Mouse (Mus musculus) A20 (cell line): ENCODE measurements around the gene Cyp2d11.

Experiments used
- DNase-seq: peaks from one replicate; pipeline ENCODE4 v3.0.0-alpha.2; 2011; ENCODE audit warnings: low read depth, low spot score

The Cyp2d11 gene

GRCm38 (mm10) chr15:82351480-82351879 lies 42.3 kb downstream of the Cyp2d11 start:
- DNase-seq = no peak

DNA sequence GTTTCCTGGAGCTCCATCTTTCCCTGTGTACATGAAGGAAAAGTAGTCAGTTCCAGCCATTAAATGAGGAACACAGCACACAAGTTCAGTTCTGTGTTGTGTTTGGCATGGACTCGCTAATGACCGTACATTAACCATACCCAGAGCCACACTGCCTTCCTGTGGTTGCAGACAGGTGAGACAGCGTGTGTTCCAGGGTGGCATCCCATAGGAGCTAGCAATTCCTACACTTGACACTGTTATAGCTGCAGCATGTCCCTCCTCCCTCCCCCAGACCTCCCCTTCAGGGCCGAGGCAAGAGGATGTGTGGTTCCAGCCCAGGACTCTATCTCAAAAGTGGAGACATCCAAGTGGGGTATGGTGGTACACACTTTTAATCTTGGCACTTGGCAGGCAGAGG lies 43.5 kb downstream of the Cyp2d11 start:
- DNase-seq = no peak

DNA sequence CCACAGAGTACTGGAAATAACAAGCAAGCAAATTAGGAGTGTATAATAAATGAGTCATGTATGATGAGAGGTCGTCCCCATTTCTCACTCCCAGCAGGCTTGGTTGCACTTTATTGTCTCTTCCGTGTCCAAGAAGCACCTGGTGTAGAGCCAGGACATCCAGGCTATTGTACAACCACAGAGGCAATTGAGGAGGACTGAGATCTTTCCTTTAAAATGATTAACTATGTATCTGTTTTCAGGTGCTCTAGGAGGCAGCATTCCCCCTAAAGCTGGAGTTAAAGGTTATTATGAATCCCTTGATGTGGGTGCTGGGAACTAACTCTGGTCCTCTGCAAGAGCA lies 44.9 kb downstream of the Cyp2d11 start:
- no peak for DNase-seq

DNA sequence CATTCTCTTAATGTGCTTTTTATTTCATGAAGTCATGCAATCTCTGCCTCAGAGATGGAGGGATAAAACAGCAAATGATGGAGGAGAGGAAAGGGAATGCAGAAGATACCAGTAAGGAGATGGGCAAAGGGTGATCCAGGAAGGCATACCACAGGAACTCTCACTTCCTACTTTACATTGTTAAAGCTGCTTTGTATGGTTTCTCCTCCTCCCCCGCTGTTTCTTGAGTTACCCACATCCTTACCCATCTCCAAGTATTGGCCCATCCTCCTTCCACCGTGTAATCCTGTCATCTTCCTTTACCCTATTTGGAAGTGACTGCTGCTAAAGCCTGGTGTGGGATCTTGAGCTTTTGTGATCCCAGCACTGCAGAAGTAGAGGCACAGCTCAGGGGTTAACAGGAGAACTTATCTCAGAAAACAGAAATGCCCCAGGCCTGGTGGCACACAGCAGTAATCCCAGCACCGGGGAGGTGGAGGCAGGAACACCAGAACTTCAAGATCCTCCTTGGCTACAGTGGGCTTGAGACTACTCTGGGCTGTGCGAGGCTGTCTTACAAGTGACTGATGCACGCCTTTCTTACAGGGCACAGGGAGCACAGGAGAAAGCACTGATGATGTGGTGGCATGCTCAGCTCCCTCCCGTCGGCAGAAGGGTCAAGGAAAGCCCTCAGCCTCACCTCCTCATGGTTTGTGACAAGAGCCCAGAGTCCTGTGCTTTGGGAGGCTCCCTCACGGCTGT lies 45.4 kb downstream of the Cyp2d11 start:
- DNase-seq = peak; percentile 42

GRCm38 (mm10) chr15:82347852-82348251 lies 46.0 kb downstream of the Cyp2d11 start:
- DNase-seq = no peak

DNA sequence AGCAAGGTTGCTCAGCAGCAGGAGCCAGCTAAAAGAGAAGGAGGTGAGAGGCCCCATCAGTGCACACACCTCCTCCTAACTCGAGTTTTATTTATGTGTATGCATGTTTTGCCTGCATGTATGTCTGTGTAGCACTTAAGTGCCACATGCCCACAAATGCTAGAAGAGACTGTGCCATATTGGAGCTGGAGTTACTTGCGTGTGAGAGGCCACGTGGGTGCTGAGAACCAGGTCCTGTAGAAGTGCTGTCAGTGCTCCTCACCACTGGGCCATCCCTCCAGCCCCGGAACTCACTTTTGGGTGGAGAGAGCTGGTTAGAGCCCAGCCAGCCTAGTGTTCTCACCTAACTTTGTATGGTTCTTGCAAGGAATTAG lies 46.5 kb downstream of the Cyp2d11 start:
- no peak for DNase-seq

DNA sequence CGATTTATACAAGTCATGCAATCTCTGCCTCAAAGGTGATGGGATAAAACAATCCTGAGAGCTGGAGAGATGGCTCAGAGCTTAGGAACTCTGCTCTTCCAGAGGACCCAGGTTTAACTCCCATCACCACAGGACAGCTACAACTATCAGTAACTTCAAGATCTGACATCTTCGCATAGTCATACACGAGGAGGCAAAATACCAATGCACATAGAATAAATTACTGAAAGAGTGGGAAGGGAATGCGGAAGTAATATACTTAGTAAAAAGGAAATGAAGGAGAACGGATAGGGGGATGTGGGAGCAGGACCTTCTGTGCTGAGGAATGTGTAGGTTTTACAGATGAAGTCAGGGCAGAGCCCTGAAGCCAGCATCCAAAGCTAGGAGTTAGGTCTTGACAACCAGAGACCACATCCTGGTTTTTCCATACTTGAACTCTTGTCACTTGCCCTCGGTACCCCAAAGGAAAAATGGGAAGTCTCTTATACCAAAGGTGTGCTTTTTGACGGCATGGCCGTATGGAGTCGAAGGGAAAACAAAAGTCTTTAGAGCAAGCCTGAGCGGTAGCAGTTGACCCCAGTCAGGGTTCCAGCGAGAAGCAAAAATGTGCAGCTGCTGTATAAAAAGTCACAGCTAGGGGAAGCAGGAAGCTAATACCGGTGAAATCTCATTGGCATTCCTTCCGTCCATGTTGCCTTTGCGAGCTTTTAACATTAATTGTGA lies 47.1 kb downstream of the Cyp2d11 start:
- DNase-seq = peak; percentile 47

GRCm38 (mm10) chr15:82345820-82346470 lies 47.9 kb downstream of the Cyp2d11 start:
- DNase-seq = peak; percentile 99

- no peak for DNase-seq
These were observed 48.9 kb downstream of the Cyp2d11 start for GRCm38 (mm10) chr15:82344971-82345370.

DNA sequence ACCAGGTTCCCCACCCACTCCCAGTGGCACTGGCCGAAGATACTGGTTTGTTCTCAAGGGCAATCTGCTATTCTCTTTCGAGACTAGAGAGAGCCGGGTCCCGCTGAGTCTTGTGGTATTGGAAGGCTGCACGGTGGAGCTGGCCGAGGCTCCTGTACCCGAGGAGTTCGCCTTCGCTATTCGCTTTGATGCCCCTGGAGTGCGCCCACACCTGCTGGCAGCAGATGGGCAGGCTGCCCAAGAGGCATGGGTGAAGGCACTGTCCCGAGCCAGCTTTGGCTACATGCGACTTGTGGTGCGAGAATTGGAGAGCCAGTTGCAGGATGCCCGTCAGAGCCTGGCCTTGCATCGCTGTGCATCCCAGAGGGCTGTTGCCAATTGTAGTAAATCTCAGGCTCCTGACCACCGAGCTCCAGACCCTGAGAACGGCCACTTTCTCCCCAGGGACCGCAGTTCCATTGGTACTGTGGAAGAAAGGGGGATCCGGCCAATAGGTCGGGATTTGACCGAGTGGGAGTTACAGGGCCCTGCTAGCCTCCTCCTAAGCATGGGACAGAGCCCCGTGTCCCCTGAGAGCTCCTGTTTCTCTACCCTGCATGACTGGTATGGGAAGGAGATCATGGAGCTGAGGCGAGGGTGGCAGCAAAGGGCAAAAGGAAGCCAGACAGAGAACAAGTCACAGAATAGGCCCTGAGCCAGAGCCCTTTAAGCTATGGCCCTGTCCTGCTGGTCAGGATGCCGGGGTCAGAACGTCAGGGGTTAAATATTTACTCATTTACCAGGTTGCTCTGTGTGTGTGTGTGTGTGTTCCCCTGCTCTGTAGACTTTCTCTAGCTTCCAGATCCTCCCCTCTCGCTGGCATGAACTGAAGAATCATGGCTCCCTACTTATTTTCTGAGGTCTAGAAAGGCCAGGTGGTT lies 50.2 kb downstream of the Cyp2d11 start:
- no peak for DNase-seq

DNA sequence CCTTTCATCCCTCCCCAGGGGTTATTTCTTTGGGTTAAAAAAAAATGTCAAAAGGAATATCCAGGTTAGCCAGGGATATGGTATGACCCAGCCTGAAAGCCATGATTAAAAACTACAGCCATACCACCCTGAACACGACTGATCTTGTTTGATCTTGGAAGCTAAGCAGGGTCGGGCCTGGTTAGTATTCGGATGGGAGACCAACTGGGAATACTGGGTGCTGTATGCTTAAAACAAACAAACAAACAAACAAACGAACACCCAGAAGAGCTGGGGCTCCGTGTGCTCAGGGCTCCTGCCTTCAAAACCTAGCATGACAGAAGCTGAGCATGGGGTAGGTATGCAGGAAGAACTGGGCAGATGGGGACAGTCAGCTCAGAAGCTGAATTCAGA lies 51.3 kb downstream of the Cyp2d11 start:
- no peak for DNase-seq

DNA sequence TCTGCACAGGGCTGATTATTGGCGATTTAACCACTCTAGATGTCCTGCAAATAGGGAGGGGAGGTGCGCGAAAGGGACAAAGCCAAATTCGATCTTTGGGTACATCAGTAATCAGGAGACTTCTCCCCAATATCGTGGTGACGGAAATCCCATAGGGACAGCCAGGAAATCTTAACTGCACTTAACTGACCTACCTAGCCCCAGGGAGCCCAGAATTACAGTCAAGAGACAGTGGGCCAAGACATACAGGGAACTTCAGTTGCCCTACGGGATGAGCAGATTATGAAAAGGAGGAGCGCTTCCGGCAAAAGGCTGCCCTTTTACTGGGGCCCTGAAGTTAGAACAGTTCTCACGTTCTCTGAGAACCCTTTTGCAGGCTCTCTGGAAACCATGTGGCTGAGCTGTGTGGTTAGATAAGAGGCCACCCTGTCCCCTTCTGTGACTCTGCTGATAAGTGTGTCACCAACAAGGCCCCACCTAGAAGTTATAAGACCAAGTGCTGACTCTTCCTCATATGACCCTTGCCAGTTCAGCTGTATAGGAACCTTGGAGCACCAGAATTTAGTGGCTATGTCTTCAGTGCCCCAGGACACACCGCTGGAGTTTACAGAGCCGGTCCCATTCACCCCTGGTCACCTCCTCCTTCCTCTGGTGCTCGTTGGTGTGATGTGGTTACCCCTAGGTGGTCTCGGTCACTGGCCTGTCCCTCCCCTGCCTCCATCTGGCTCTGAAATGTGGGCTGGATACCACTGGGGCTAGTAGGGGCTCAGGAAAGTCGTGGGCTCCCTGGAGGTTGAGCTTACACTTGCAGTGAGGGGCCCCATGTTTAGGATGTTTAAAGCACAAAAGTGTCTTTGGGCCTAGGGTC lies 51.9 kb downstream of the Cyp2d11 start:
- no peak for DNase-seq

DNA sequence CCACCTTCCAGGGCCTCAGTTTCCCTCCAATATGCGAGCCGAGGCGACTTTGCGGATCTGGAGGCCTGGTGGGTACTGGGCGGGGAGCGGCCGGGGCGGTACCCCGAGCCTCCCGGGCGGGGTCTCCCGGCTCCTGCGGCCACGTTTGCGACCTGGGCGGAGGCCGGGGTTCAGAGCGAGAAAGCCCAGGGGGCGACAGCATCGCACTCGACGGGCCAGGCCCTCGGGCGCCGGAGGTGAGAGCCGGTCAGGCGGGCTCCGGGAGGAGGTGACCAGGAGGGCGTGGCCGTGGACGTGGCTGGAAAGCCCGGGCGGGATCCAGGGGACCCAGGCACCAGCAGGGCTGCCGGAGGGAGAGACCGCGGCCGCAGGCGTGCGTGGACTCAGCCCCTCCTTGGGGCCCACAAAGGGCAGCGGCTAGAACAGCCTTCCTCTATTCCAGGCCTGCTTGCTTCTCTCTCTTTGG lies 52.8 kb downstream of the Cyp2d11 start:
- no peak for DNase-seq

DNA sequence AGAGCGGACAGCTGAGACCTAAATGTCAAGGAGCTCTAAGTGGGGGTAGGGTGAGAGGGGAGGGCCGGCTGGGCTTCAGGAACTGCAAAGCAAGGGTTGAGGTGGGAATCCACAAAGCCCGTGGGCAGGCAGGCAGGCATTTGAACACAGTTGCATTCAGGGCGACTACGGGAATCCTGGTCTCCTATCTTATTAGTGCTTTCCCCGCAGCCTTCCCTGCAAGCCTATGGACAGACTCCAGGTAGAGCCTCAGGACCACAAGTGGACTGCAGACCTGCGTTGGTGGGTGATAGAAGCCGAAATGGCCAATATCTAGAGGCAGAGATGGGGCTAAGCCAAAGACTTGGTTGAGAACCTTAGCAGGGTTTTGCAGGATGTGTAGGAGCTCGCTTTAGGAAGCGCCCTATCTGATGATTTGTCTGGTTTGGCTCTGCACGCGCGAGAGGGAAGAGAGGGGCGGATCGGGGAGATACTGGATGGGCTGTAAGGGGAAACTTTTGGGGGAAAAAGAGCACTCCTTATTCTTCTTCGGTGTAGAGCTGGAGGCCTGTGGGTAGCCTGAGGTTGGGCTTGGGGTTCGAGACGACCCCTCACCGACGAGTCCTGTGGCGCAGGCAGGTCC lies 53.3 kb downstream of the Cyp2d11 start:
- DNase-seq = no peak

DNA sequence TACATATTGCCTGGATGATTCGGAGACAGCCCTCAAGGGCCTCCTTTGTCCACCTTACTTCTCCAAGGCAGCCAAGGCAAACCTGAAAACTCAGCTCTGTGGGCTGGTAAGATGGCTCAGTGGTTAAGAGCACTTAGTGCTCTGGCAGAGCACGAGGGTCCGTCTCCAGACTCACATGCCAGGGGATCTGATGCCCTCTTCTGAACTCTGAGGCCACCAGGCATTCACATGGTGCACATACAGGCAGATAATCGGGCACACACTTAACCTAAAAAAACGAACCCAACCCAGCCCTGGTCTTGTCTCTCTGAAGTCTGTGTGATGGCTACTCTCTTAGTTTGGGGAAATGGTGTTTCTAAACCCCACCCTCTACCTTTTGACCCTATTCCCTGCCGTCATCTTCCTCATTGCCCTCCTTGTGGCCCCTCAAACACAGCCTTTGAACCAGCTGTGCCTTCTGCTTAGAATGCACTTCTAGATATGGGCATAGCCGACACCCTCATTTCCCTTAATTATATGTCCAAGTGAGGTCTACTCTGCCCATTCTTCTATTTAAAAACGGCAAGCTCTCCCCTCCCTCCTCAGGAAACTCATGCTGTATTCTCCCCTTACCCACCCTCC lies 54.1 kb downstream of the Cyp2d11 start:
- DNase-seq = no peak
